Mouse (Mus musculus): Measurements from ENCODE around the gene Gm17571. TPM values are rescaled to one million over a fixed set of nuclear protein-coding genes. Genes with fewer than 3 reads are reported as not detected.

The Gm17571 gene
- polyA plus RNA-seq (2014; fragmentation: Nextera tagmentation; extraction: Ambion mirVana) = not detected in 2 replicates

GRCm38 (mm10) chr9:13446703-13447285 is at the start of gene Gm17571:
Gene Gm17571, minus strand, starts transcription at chr9:13446753.
- DNase-seq (ENCODE audit: low spot score) (no peak), ATAC-seq (replicated peaks; ENCODE audit: low FRiP score, low TSS enrichment, low read depth) (no peak)
- H3K9me3 ChIP-seq (ENCODE audit: control insufficient read depth, low read length) = no peaks in the 10 kb centered on the region
- H3K36me3 ChIP-seq (ENCODE audit: control insufficient read depth, insufficient read depth, low read length) = no peaks in the 10 kb centered on the region
- H3K4me2 ChIP-seq (ENCODE audit: low read length) = no peak within 1 kb of the TSS
- H3K9ac ChIP-seq (ENCODE audit: low read length) = no peak within 1 kb of the TSS
- no peaks in the 10 kb centered on the region for H3K4me1 ChIP-seq (replicated peaks; ENCODE audit: control insufficient read depth, insufficient read depth, low read length)
- no peak within 1 kb of the TSS for H3K27ac ChIP-seq (ENCODE audit: low read depth)
- H3K27me3 ChIP-seq (replicated peaks; ENCODE audit: control insufficient read depth, insufficient read depth, low read length) = no peaks in the 10 kb centered on the region
- H3K4me3 ChIP-seq (ENCODE audit: low read depth, low read length) = no peak within 1 kb of the TSS
- WGBS = 53% methylated on average over 4 of the region's 4 CpGs

GRCm38 (mm10) chr9:13495530-13495929 is 49.0 kb upstream of the Gm17571 start:
- H3K4me3 ChIP-seq (ENCODE audit: low read depth, low read length) = no peak overlapping the region
- no peak overlapping the region for H3K9ac ChIP-seq (ENCODE audit: low read length)
- H3K4me1 ChIP-seq (replicated peaks; ENCODE audit: control insufficient read depth, insufficient read depth, low read length) = peaks cover 6% of the 10 kb centered on the region
- H3K9me3 ChIP-seq (ENCODE audit: control insufficient read depth, low read length) = no peaks in the 10 kb centered on the region
- H3K4me2 ChIP-seq (ENCODE audit: low read length) = no peak overlapping the region
- DNase-seq (ENCODE audit: low spot score) (no peak), ATAC-seq (replicated peaks; ENCODE audit: low FRiP score, low TSS enrichment, low read depth) (no peak)
- H3K27ac ChIP-seq (ENCODE audit: low read depth) = no peak overlapping the region
- no peaks in the 10 kb centered on the region for H3K27me3 ChIP-seq (replicated peaks; ENCODE audit: control insufficient read depth, insufficient read depth, low read length)
- no peaks in the 10 kb centered on the region for H3K36me3 ChIP-seq (ENCODE audit: control insufficient read depth, insufficient read depth, low read length)

- WGBS = 86% methylated on average over 2 of the region's 2 CpGs
- peaks cover 6% of the 10 kb centered on the region for H3K4me1 ChIP-seq (replicated peaks; ENCODE audit: control insufficient read depth, insufficient read depth, low read length)
- H3K9me3 ChIP-seq (ENCODE audit: control insufficient read depth, low read length) = no peaks in the 10 kb centered on the region
- no peak overlapping the region for H3K4me3 ChIP-seq (ENCODE audit: low read depth, low read length)
- H3K36me3 ChIP-seq (ENCODE audit: control insufficient read depth, insufficient read depth, low read length) = no peaks in the 10 kb centered on the region
- no peak for ATAC-seq (replicated peaks; ENCODE audit: low FRiP score, low TSS enrichment, low read depth)
- no peak overlapping the region for H3K27ac ChIP-seq (ENCODE audit: low read depth)
- DNase-seq (ENCODE audit: low spot score) = no peak
- H3K4me2 ChIP-seq (ENCODE audit: low read length) = no peak overlapping the region
- no peaks in the 10 kb centered on the region for H3K27me3 ChIP-seq (replicated peaks; ENCODE audit: control insufficient read depth, insufficient read depth, low read length)
- no peak overlapping the region for H3K9ac ChIP-seq (ENCODE audit: low read length)
These were observed 47.2 kb upstream of the Gm17571 start for GRCm38 (mm10) chr9:13493746-13494145.

- Histone ChIP-seq H3K9ac (ENCODE audit: low read length) (no peak overlapping the region), H3K27ac (ENCODE audit: low read depth) (no peak overlapping the region), H3K27me3 (replicated peaks; ENCODE audit: control insufficient read depth, insufficient read depth, low read length) (no peaks in the 10 kb centered on the region), H3K4me2 (ENCODE audit: low read length) (no peak overlapping the region), H3K4me1 (replicated peaks; ENCODE audit: control insufficient read depth, insufficient read depth, low read length) (peaks cover 6% of the 10 kb centered on the region), H3K36me3 (ENCODE audit: control insufficient read depth, insufficient read depth, low read length) (no peaks in the 10 kb centered on the region), H3K4me3 (ENCODE audit: low read depth, low read length) (no peak overlapping the region), H3K9me3 (ENCODE audit: control insufficient read depth, low read length) (no peaks in the 10 kb centered on the region)
- 61% methylated on average over 2 of the region's 2 CpGs for WGBS
- ATAC-seq (replicated peaks; ENCODE audit: low FRiP score, low TSS enrichment, low read depth) (no peak), DNase-seq (ENCODE audit: low spot score) (no peak)
These were observed 46.3 kb upstream of the Gm17571 start for GRCm38 (mm10) chr9:13492807-13493206.

GRCm38 (mm10) chr9:13491854-13492620 is 45.5 kb upstream of the Gm17571 start:
- Histone ChIP-seq H3K4me2 (ENCODE audit: low read length) (no peak overlapping the region), H3K36me3 (ENCODE audit: control insufficient read depth, insufficient read depth, low read length) (no peaks in the 10 kb centered on the region), H3K9ac (ENCODE audit: low read length) (no peak overlapping the region), H3K27ac (ENCODE audit: low read depth) (no peak overlapping the region), H3K4me3 (ENCODE audit: low read depth, low read length) (no peak overlapping the region), H3K4me1 (replicated peaks; ENCODE audit: control insufficient read depth, insufficient read depth, low read length) (peaks cover 3% of the 10 kb centered on the region; the same call in 1 of the 2 replicates), H3K9me3 (ENCODE audit: control insufficient read depth, low read length) (no peaks in the 10 kb centered on the region), H3K27me3 (replicated peaks; ENCODE audit: control insufficient read depth, insufficient read depth, low read length) (no peaks in the 10 kb centered on the region)
- DNase-seq (ENCODE audit: low spot score) (no peak), ATAC-seq (replicated peaks; ENCODE audit: low FRiP score, low TSS enrichment, low read depth) (no peak)
- 69% methylated on average over 9 of the region's 9 CpGs for WGBS

GRCm38 (mm10) chr9:13491107-13491506 is 44.6 kb upstream of the Gm17571 start:
- Histone ChIP-seq H3K4me2 (ENCODE audit: low read length) (no peak overlapping the region), H3K27me3 (replicated peaks; ENCODE audit: control insufficient read depth, insufficient read depth, low read length) (no peaks in the 10 kb centered on the region), H3K4me1 (replicated peaks; ENCODE audit: control insufficient read depth, insufficient read depth, low read length) (0 out of 2 replicates have a peak, but pooled peaks cover 3% of the 10 kb centered on the region), H3K4me3 (ENCODE audit: low read depth, low read length) (no peak overlapping the region), H3K36me3 (ENCODE audit: control insufficient read depth, insufficient read depth, low read length) (no peaks in the 10 kb centered on the region), H3K27ac (ENCODE audit: low read depth) (no peak overlapping the region), H3K9me3 (ENCODE audit: control insufficient read depth, low read length) (no peaks in the 10 kb centered on the region), H3K9ac (ENCODE audit: low read length) (no peak overlapping the region)
- WGBS = 38% methylated on average over 1 of the region's 1 CpGs
- DNase-seq (ENCODE audit: low spot score) = no peak
- ATAC-seq (replicated peaks; ENCODE audit: low FRiP score, low TSS enrichment, low read depth) = no peak

- no peak overlapping the region for H3K9ac ChIP-seq (ENCODE audit: low read length)
- H3K27me3 ChIP-seq (replicated peaks; ENCODE audit: control insufficient read depth, insufficient read depth, low read length) = no peaks in the 10 kb centered on the region
- H3K36me3 ChIP-seq (ENCODE audit: control insufficient read depth, insufficient read depth, low read length) = no peaks in the 10 kb centered on the region
- ATAC-seq (replicated peaks; ENCODE audit: low FRiP score, low TSS enrichment, low read depth) = no peak
- no peaks in the 10 kb centered on the region for H3K9me3 ChIP-seq (ENCODE audit: control insufficient read depth, low read length)
- no peak overlapping the region for H3K4me3 ChIP-seq (ENCODE audit: low read depth, low read length)
- no peak for DNase-seq (ENCODE audit: low spot score)
- no peak overlapping the region for H3K4me2 ChIP-seq (ENCODE audit: low read length)
- H3K4me1 ChIP-seq (replicated peaks; ENCODE audit: control insufficient read depth, insufficient read depth, low read length) = peaks cover 23% of the 10 kb centered on the region
- 23% methylated on average over 1 of the region's 1 CpGs for WGBS
- H3K27ac ChIP-seq (ENCODE audit: low read depth) = no peak overlapping the region
These were observed 39.4 kb upstream of the Gm17571 start for GRCm38 (mm10) chr9:13485914-13486313.

- no peaks in the 10 kb centered on the region for H3K36me3 ChIP-seq (ENCODE audit: control insufficient read depth, insufficient read depth, low read length)
- DNase-seq (ENCODE audit: low spot score) = no peak
- H3K9ac ChIP-seq (ENCODE audit: low read length) = no peak overlapping the region
- WGBS = 42% methylated on average over 12 of the region's 12 CpGs
- no peaks in the 10 kb centered on the region for H3K27me3 ChIP-seq (replicated peaks; ENCODE audit: control insufficient read depth, insufficient read depth, low read length)
- ATAC-seq (replicated peaks; ENCODE audit: low FRiP score, low TSS enrichment, low read depth) = peak; percentile 50; the same call in 1 of the 2 replicates
- H3K4me1 ChIP-seq (replicated peaks; ENCODE audit: control insufficient read depth, insufficient read depth, low read length) = peaks cover 23% of the 10 kb centered on the region
- H3K9me3 ChIP-seq (ENCODE audit: control insufficient read depth, low read length) = no peaks in the 10 kb centered on the region
- no peak overlapping the region for H3K4me3 ChIP-seq (ENCODE audit: low read depth, low read length)
- peak overlapping the region; percentile 14 for H3K4me2 ChIP-seq (ENCODE audit: low read length)
- H3K27ac ChIP-seq (ENCODE audit: low read depth) = peak overlapping the region; percentile 57
These were observed 38.0 kb upstream of the Gm17571 start for GRCm38 (mm10) chr9:13484267-13485240.
